Mouse (Mus musculus): ENCODE results near the gene Mpp2. TPM values are rescaled to one million over a fixed set of nuclear protein-coding genes. Genes with fewer than 3 reads are reported as not detected.

Gene Mpp2
- 147 and 153 TPM in 2 replicates for polyA plus RNA-seq (2012; rRNA removed)

GRCm38 (mm10) chr11:102087931-102088898 is at the start of gene Mpp2:
Gene Mpp2, minus strand, starts transcription at chr11:102088515.
- peak in 1 of 2 experiments; percentile 80 for DNase-seq (ENCODE audit: extremely low spot score in 1 of 2, low spot score in 1 of 2)

- DNase-seq (ENCODE audit: extremely low spot score in 1 of 2, low spot score in 1 of 2), result no peak
Measured at GRCm38 (mm10) chr11:102137625-102138446, 49.5 kb upstream of the Mpp2 start.

GRCm38 (mm10) chr11:102134516-102134915 is 46.2 kb upstream of the Mpp2 start:
- no peak for DNase-seq (ENCODE audit: extremely low spot score in 1 of 2, low spot score in 1 of 2)

- no peak for DNase-seq (ENCODE audit: extremely low spot score in 1 of 2, low spot score in 1 of 2)
Measured at GRCm38 (mm10) chr11:102117386-102117785, 29.1 kb upstream of the Mpp2 start.

GRCm38 (mm10) chr11:102116241-102116640 is 27.9 kb upstream of the Mpp2 start:
- no peak for DNase-seq (ENCODE audit: extremely low spot score in 1 of 2, low spot score in 1 of 2)

GRCm38 (mm10) chr11:102111576-102111975 is 23.3 kb upstream of the Mpp2 start:
- no peak for DNase-seq (ENCODE audit: extremely low spot score in 1 of 2, low spot score in 1 of 2)

GRCm38 (mm10) chr11:102107732-102108131 is 19.4 kb upstream of the Mpp2 start, which contains the start of gene Pyy:
Gene Pyy, minus strand, starts transcription at chr11:102107832.
- DNase-seq (ENCODE audit: extremely low spot score in 1 of 2, low spot score in 1 of 2), result no peak

- no peak for DNase-seq (ENCODE audit: extremely low spot score in 1 of 2, low spot score in 1 of 2)
Measured at GRCm38 (mm10) chr11:102106911-102107310, 18.6 kb upstream of the Mpp2 start.

- DNase-seq (ENCODE audit: extremely low spot score in 1 of 2, low spot score in 1 of 2), result peak in 1 of 2 experiments; percentile 77
Measured at GRCm38 (mm10) chr11:102102485-102103258, 14.4 kb upstream of the Mpp2 start.

- no peak for DNase-seq (ENCODE audit: extremely low spot score in 1 of 2, low spot score in 1 of 2)
Measured at GRCm38 (mm10) chr11:102101219-102101618, 12.9 kb upstream of the Mpp2 start, which contains the start of gene Ppy. Gene Ppy, minus strand, starts transcription at chr11:102101319.

- DNase-seq (ENCODE audit: extremely low spot score in 1 of 2, low spot score in 1 of 2), result peak in 1 of 2 experiments; percentile 72
Measured at GRCm38 (mm10) chr11:102096887-102097391, 8.6 kb upstream of the Mpp2 start.

GRCm38 (mm10) chr11:102096446-102096845 is 8.1 kb upstream of the Mpp2 start:
- no peak for DNase-seq (ENCODE audit: extremely low spot score in 1 of 2, low spot score in 1 of 2)

- no peak for DNase-seq (ENCODE audit: extremely low spot score in 1 of 2, low spot score in 1 of 2)
Measured at GRCm38 (mm10) chr11:102095676-102096075, 7.4 kb upstream of the Mpp2 start.

GRCm38 (mm10) chr11:102089088-102089808 is 933 bp upstream of the Mpp2 start:
- DNase-seq (ENCODE audit: extremely low spot score in 1 of 2, low spot score in 1 of 2), result peak in 1 of 2 experiments; percentile 90

- peak; percentile 72 to 87 for DNase-seq (ENCODE audit: extremely low spot score in 1 of 2, low spot score in 1 of 2)
Measured at GRCm38 (mm10) chr11:102087081-102087751, 1.1 kb downstream of the Mpp2 start.

- peak; percentile 80 to 83 for DNase-seq (ENCODE audit: extremely low spot score in 1 of 2, low spot score in 1 of 2)
Measured at GRCm38 (mm10) chr11:102086331-102086730, 2.0 kb downstream of the Mpp2 start.

- DNase-seq (ENCODE audit: extremely low spot score in 1 of 2, low spot score in 1 of 2), result no peak
Measured at GRCm38 (mm10) chr11:102084159-102084558, 4.2 kb downstream of the Mpp2 start.

- peak in 1 of 2 experiments; percentile 41 for DNase-seq (ENCODE audit: extremely low spot score in 1 of 2, low spot score in 1 of 2)
Measured at GRCm38 (mm10) chr11:102083193-102083592, 5.1 kb downstream of the Mpp2 start.

- DNase-seq (ENCODE audit: extremely low spot score in 1 of 2, low spot score in 1 of 2), result peak in 1 of 2 experiments; percentile 85
Measured at GRCm38 (mm10) chr11:102082322-102082721, 6.0 kb downstream of the Mpp2 start.

Measured in frontal cortex, adult 2 months (tissue).